Mouse (Mus musculus): ENCODE measurements around the gene Bcl11a. TPM values are rescaled to one million over a fixed set of nuclear protein-coding genes. Genes with fewer than 3 reads are reported as not detected.

Gene Bcl11a
- polyA plus RNA-seq, 1 experiment from 2014 or later = 101 TPM

DNA sequence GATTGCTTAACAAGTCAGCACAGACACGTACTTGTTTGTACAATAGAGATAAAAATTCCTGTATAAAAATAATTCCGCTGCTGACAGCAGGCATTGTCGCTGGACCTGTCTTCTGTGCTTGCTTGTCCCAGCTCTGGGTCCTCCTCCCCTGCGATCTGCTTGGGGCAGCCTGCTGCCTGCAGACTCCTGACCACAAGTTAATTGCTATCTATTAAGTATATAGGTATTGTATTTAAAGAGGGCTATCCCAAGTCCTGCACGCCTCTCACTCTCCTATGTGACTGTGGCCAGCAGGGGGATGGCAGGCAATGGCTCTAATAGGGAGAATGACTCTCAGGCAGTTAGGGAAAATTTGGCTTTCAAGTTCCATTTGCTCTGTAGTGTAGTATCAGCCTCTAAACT is 16.2 kb downstream of the Bcl11a start:
- peak; percentile 55 for DNase-seq (ENCODE audit: low spot score)
- Histone ChIP-seq H3K27ac (ENCODE audit: low read depth, low read length) (peak overlapping the region; percentile 77), H3K27me3 (ENCODE audit: control insufficient read depth, insufficient read depth, low read length) (no peaks in the 10 kb centered on the region), H3K4me3 (ENCODE audit: low read depth, low read length) (no peak overlapping the region), H3K4me2 (ENCODE audit: low read depth, low read length, severe bottlenecking) (no peak overlapping the region), H3K36me3 (ENCODE audit: control insufficient read depth, insufficient read depth, low read length) (no peaks in the 10 kb centered on the region), H3K9me3 (ENCODE audit: control insufficient read depth, low read length) (no peaks in the 10 kb centered on the region), H3K4me1 (replicated peaks; ENCODE audit: control insufficient read depth, insufficient read depth, low read length) (peaks cover 27% of the 10 kb centered on the region), H3K9ac (ENCODE audit: low read length) (no peak overlapping the region)
- WGBS = 54% methylated on average over 5 of the region's 5 CpGs
- peak; percentile 26; the same call in 1 of the 2 replicates for ATAC-seq (replicated peaks; ENCODE audit: low FRiP score)

GRCm38 (mm10) chr11:24095236-24095635 is 17.4 kb downstream of the Bcl11a start:
- Histone ChIP-seq H3K4me1 (replicated peaks; ENCODE audit: control insufficient read depth, insufficient read depth, low read length) (peaks cover 32% of the 10 kb centered on the region), H3K4me2 (ENCODE audit: low read depth, low read length, severe bottlenecking) (0 out of 2 replicates have a peak overlapping the region, but pooled peaks have one; percentile 24), H3K27me3 (ENCODE audit: control insufficient read depth, insufficient read depth, low read length) (no peaks in the 10 kb centered on the region), H3K9me3 (ENCODE audit: control insufficient read depth, low read length) (no peaks in the 10 kb centered on the region), H3K4me3 (ENCODE audit: low read depth, low read length) (no peak overlapping the region), H3K9ac (ENCODE audit: low read length) (peak overlapping the region; percentile 41), H3K27ac (ENCODE audit: low read depth, low read length) (peak overlapping the region; percentile 77), H3K36me3 (ENCODE audit: control insufficient read depth, insufficient read depth, low read length) (no peaks in the 10 kb centered on the region)
- DNase-seq (ENCODE audit: low spot score) = peak; percentile 64
- peak; percentile 44 for ATAC-seq (replicated peaks; ENCODE audit: low FRiP score)
- WGBS = 44% methylated on average over 9 of the region's 9 CpGs

GRCm38 (mm10) chr11:24095656-24096353 is 17.9 kb downstream of the Bcl11a start:
- peak; percentile 77 for ATAC-seq (replicated peaks; ENCODE audit: low FRiP score)
- no peak overlapping the region for H3K9ac ChIP-seq (ENCODE audit: low read length)

GRCm38 (mm10) chr11:24096483-24096882 is 18.6 kb downstream of the Bcl11a start:
- H3K4me3 ChIP-seq (ENCODE audit: low read depth, low read length) = no peak overlapping the region
- H3K4me2 ChIP-seq (ENCODE audit: low read depth, low read length, severe bottlenecking) = peak overlapping the region; percentile 31; the same call in 1 of the 2 replicates
- H3K27me3 ChIP-seq (ENCODE audit: control insufficient read depth, insufficient read depth, low read length) = no peaks in the 10 kb centered on the region
- H3K9ac ChIP-seq (ENCODE audit: low read length) = no peak overlapping the region; the same call in 1 of the 2 replicates
- DNase-seq (ENCODE audit: low spot score) (peak; percentile 50), ATAC-seq (replicated peaks; ENCODE audit: low FRiP score) (no peak)
- no peaks in the 10 kb centered on the region for H3K9me3 ChIP-seq (ENCODE audit: control insufficient read depth, low read length)
- WGBS = 38% methylated on average over 6 of the region's 6 CpGs
- H3K27ac ChIP-seq (ENCODE audit: low read depth, low read length) = peak overlapping the region; percentile 86
- no peaks in the 10 kb centered on the region for H3K36me3 ChIP-seq (ENCODE audit: control insufficient read depth, insufficient read depth, low read length)
- H3K4me1 ChIP-seq (replicated peaks; ENCODE audit: control insufficient read depth, insufficient read depth, low read length) = peaks cover 35% of the 10 kb centered on the region

More at GRCm38 (mm10) chr11:24095656-24096353, 17.9 kb downstream of the Bcl11a start:
- Histone ChIP-seq H3K9me3 (ENCODE audit: control insufficient read depth, low read length) (no peaks in the 10 kb centered on the region), H3K4me2 (ENCODE audit: low read depth, low read length, severe bottlenecking) (peak overlapping the region; percentile 31; the same call in 1 of the 2 replicates), H3K27ac (ENCODE audit: low read depth, low read length) (peak overlapping the region; percentile 86), H3K4me3 (ENCODE audit: low read depth, low read length) (no peak overlapping the region), H3K4me1 (replicated peaks; ENCODE audit: control insufficient read depth, insufficient read depth, low read length) (peaks cover 34% of the 10 kb centered on the region), H3K36me3 (ENCODE audit: control insufficient read depth, insufficient read depth, low read length) (no peaks in the 10 kb centered on the region), H3K27me3 (ENCODE audit: control insufficient read depth, insufficient read depth, low read length) (no peaks in the 10 kb centered on the region)
- DNase-seq (ENCODE audit: low spot score) = peak; percentile 45
- WGBS = 41% methylated on average over 7 of the region's 7 CpGs

GRCm38 (mm10) chr11:24097026-24097425 is 19.2 kb downstream of the Bcl11a start:
- WGBS = 63% methylated on average over 6 of the region's 6 CpGs
- Histone ChIP-seq H3K9me3 (ENCODE audit: control insufficient read depth, low read length) (no peaks in the 10 kb centered on the region), H3K9ac (ENCODE audit: low read length) (no peak overlapping the region), H3K4me2 (ENCODE audit: low read depth, low read length, severe bottlenecking) (peak overlapping the region; percentile 31; the same call in 1 of the 2 replicates), H3K27me3 (ENCODE audit: control insufficient read depth, insufficient read depth, low read length) (no peaks in the 10 kb centered on the region), H3K4me3 (ENCODE audit: low read depth, low read length) (no peak overlapping the region), H3K27ac (ENCODE audit: low read depth, low read length) (peak overlapping the region; percentile 86), H3K4me1 (replicated peaks; ENCODE audit: control insufficient read depth, insufficient read depth, low read length) (peaks cover 33% of the 10 kb centered on the region), H3K36me3 (ENCODE audit: control insufficient read depth, insufficient read depth, low read length) (no peaks in the 10 kb centered on the region)
- DNase-seq (ENCODE audit: low spot score) (no peak), ATAC-seq (replicated peaks; ENCODE audit: low FRiP score) (no peak)

- no peak overlapping the region for H3K27ac ChIP-seq (ENCODE audit: low read depth, low read length)
- ATAC-seq (replicated peaks; ENCODE audit: low FRiP score) (no peak), DNase-seq (ENCODE audit: low spot score) (no peak)
- 72% methylated on average over 5 of the region's 5 CpGs for WGBS
- no peaks in the 10 kb centered on the region for H3K27me3 ChIP-seq (ENCODE audit: control insufficient read depth, insufficient read depth, low read length)
- H3K4me3 ChIP-seq (ENCODE audit: low read depth, low read length) = no peak overlapping the region
- H3K4me2 ChIP-seq (ENCODE audit: low read depth, low read length, severe bottlenecking) = no peak overlapping the region
- H3K9ac ChIP-seq (ENCODE audit: low read length) = no peak overlapping the region
- H3K4me1 ChIP-seq (replicated peaks; ENCODE audit: control insufficient read depth, insufficient read depth, low read length) = peaks cover 33% of the 10 kb centered on the region
- no peaks in the 10 kb centered on the region for H3K36me3 ChIP-seq (ENCODE audit: control insufficient read depth, insufficient read depth, low read length)
- no peaks in the 10 kb centered on the region for H3K9me3 ChIP-seq (ENCODE audit: control insufficient read depth, low read length)
Measured at GRCm38 (mm10) chr11:24098069-24098468, 20.2 kb downstream of the Bcl11a start.

- ATAC-seq (replicated peaks; ENCODE audit: low FRiP score) = peak; percentile 38
- Histone ChIP-seq H3K9me3 (ENCODE audit: control insufficient read depth, low read length) (no peaks in the 10 kb centered on the region), H3K4me2 (ENCODE audit: low read depth, low read length, severe bottlenecking) (peak overlapping the region; percentile 22; the same call in 1 of the 2 replicates), H3K36me3 (ENCODE audit: control insufficient read depth, insufficient read depth, low read length) (no peaks in the 10 kb centered on the region), H3K9ac (ENCODE audit: low read length) (no peak overlapping the region; the same call in 1 of the 2 replicates), H3K27ac (ENCODE audit: low read depth, low read length) (peak overlapping the region; percentile 74), H3K27me3 (ENCODE audit: control insufficient read depth, insufficient read depth, low read length) (no peaks in the 10 kb centered on the region), H3K4me3 (ENCODE audit: low read depth, low read length) (no peak overlapping the region), H3K4me1 (replicated peaks; ENCODE audit: control insufficient read depth, insufficient read depth, low read length) (peaks cover 33% of the 10 kb centered on the region)
- no peak for DNase-seq (ENCODE audit: low spot score)
- 23% methylated on average over 3 of the region's 3 CpGs for WGBS
Measured at GRCm38 (mm10) chr11:24098662-24099061, 20.8 kb downstream of the Bcl11a start.

DNA sequence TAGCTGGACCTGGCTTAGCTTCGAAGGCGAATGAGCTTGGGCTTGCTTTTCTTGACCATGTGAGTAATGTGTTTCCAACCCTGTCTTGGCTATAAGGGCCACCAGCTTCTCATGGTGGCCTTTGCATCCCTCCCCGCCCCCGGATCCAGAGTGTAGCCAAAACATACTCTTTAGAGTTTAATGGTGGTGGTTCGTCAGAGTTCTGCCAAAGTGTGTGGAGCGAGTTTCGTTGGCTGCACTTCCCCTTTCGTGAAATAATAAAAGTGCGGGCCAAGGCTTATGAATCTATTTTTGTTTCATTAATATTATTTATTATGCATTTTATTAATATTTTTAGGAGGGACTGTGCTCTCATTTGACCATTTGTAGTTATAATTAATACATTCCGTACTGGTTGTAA is 21.4 kb downstream of the Bcl11a start:
- Histone ChIP-seq H3K36me3 (ENCODE audit: control insufficient read depth, insufficient read depth, low read length) (no peaks in the 10 kb centered on the region), H3K4me2 (ENCODE audit: low read depth, low read length, severe bottlenecking) (peak overlapping the region; percentile 22; the same call in 1 of the 2 replicates), H3K27ac (ENCODE audit: low read depth, low read length) (peak overlapping the region; percentile 74), H3K9ac (ENCODE audit: low read length) (no peak overlapping the region; the same call in 1 of the 2 replicates), H3K9me3 (ENCODE audit: control insufficient read depth, low read length) (no peaks in the 10 kb centered on the region), H3K27me3 (ENCODE audit: control insufficient read depth, insufficient read depth, low read length) (no peaks in the 10 kb centered on the region), H3K4me3 (ENCODE audit: low read depth, low read length) (no peak overlapping the region), H3K4me1 (replicated peaks; ENCODE audit: control insufficient read depth, insufficient read depth, low read length) (peaks cover 33% of the 10 kb centered on the region)
- 84% methylated on average over 10 of the region's 10 CpGs for WGBS
- DNase-seq (ENCODE audit: low spot score) (no peak), ATAC-seq (replicated peaks; ENCODE audit: low FRiP score) (no peak)
